Mouse (Mus musculus): ENCODE measurements around the gene Nfia. TPM values are rescaled to one million over a fixed set of nuclear protein-coding genes. Genes with fewer than 3 reads are reported as not detected.

Gene Nfia
- polyA plus RNA-seq, 2 experiments = 51.9 to 71.2 TPM

GRCm38 (mm10) chr4:98040179-98040578 is 267.6 kb downstream of the Nfia start:
- Histone ChIP-seq H3K4me3 (replicated peaks; ENCODE audit: low read length) (no peak overlapping the region), H3K4me1 (ENCODE audit: control insufficient read depth, insufficient read depth, low read length) (no peaks in the 10 kb centered on the region), H3K9ac (ENCODE audit: low read depth, low read length, severe bottlenecking) (no peak overlapping the region), H3K36me3 (ENCODE audit: control insufficient read depth, insufficient read depth, low read length) (peaks cover 11% of the 10 kb centered on the region), H3K27me3 (ENCODE audit: control insufficient read depth, insufficient read depth, low read length) (no peaks in the 10 kb centered on the region), H3K4me2 (replicated peaks; ENCODE audit: low read depth, low read length, severe bottlenecking) (no peak overlapping the region), H3K9me3 (ENCODE audit: control insufficient read depth, low read length) (no peaks in the 10 kb centered on the region), H3K27ac (replicated peaks; ENCODE audit: low read depth, low read length) (no peak overlapping the region)
- DNase-seq (ENCODE audit: low spot score) = no peak
- ATAC-seq (ENCODE audit: low FRiP score, low read depth) = no peak
- TF ChIP-seq POLR2A (IDR thresholded peaks at IDR 0.05; ENCODE audit: borderline replicate concordance, extremely low read depth, insufficient read depth, insufficient read length) = no peak
- 87% methylated on average over 7 of the region's 7 CpGs for WGBS

GRCm38 (mm10) chr4:98044611-98045010 is 272.1 kb downstream of the Nfia start:
- Histone ChIP-seq H3K9me3 (ENCODE audit: control insufficient read depth, low read length) (no peaks in the 10 kb centered on the region), H3K9ac (ENCODE audit: low read depth, low read length, severe bottlenecking) (no peak overlapping the region), H3K27ac (replicated peaks; ENCODE audit: low read depth, low read length) (no peak overlapping the region), H3K27me3 (ENCODE audit: control insufficient read depth, insufficient read depth, low read length) (no peaks in the 10 kb centered on the region), H3K4me1 (ENCODE audit: control insufficient read depth, insufficient read depth, low read length) (peaks cover 6% of the 10 kb centered on the region), H3K36me3 (ENCODE audit: control insufficient read depth, insufficient read depth, low read length) (peaks cover 11% of the 10 kb centered on the region), H3K4me3 (replicated peaks; ENCODE audit: low read length) (no peak overlapping the region), H3K4me2 (replicated peaks; ENCODE audit: low read depth, low read length, severe bottlenecking) (no peak overlapping the region)
- no peak for TF ChIP-seq POLR2A (IDR thresholded peaks at IDR 0.05; ENCODE audit: borderline replicate concordance, extremely low read depth, insufficient read depth, insufficient read length)
- DNase-seq (ENCODE audit: low spot score) = no peak
- no peak for ATAC-seq (ENCODE audit: low FRiP score, low read depth)
- 88% methylated on average over 8 of the region's 8 CpGs for WGBS

- no peak for TF ChIP-seq POLR2A (IDR thresholded peaks at IDR 0.05; ENCODE audit: borderline replicate concordance, extremely low read depth, insufficient read depth, insufficient read length)
- Histone ChIP-seq H3K27ac (replicated peaks; ENCODE audit: low read depth, low read length) (no peak overlapping the region), H3K36me3 (ENCODE audit: control insufficient read depth, insufficient read depth, low read length) (peaks cover 11% of the 10 kb centered on the region), H3K4me3 (replicated peaks; ENCODE audit: low read length) (no peak overlapping the region), H3K27me3 (ENCODE audit: control insufficient read depth, insufficient read depth, low read length) (no peaks in the 10 kb centered on the region), H3K9me3 (ENCODE audit: control insufficient read depth, low read length) (no peaks in the 10 kb centered on the region), H3K9ac (ENCODE audit: low read depth, low read length, severe bottlenecking) (no peak overlapping the region), H3K4me2 (replicated peaks; ENCODE audit: low read depth, low read length, severe bottlenecking) (no peak overlapping the region), H3K4me1 (ENCODE audit: control insufficient read depth, insufficient read depth, low read length) (peaks cover 21% of the 10 kb centered on the region)
- no peak for ATAC-seq (ENCODE audit: low FRiP score, low read depth)
- no peak for DNase-seq (ENCODE audit: low spot score)
Observed at GRCm38 (mm10) chr4:98047369-98047768, 274.8 kb downstream of the Nfia start.

GRCm38 (mm10) chr4:98049584-98049983 is 277.1 kb downstream of the Nfia start:
- H3K9me3 ChIP-seq (ENCODE audit: control insufficient read depth, low read length) = no peaks in the 10 kb centered on the region
- no peak overlapping the region for H3K4me3 ChIP-seq (replicated peaks; ENCODE audit: low read length)
- no peaks in the 10 kb centered on the region for H3K27me3 ChIP-seq (ENCODE audit: control insufficient read depth, insufficient read depth, low read length)
- TF ChIP-seq POLR2A (IDR thresholded peaks at IDR 0.05; ENCODE audit: borderline replicate concordance, extremely low read depth, insufficient read depth, insufficient read length) = no peak
- WGBS = 17% methylated on average over 7 of the region's 7 CpGs
- H3K4me1 ChIP-seq (ENCODE audit: control insufficient read depth, insufficient read depth, low read length) = peaks cover 21% of the 10 kb centered on the region
- DNase-seq (ENCODE audit: low spot score) = no peak
- ATAC-seq (ENCODE audit: low FRiP score, low read depth) = no peak
- no peak overlapping the region for H3K9ac ChIP-seq (ENCODE audit: low read depth, low read length, severe bottlenecking)
- H3K27ac ChIP-seq (replicated peaks; ENCODE audit: low read depth, low read length) = no peak overlapping the region
- H3K4me2 ChIP-seq (replicated peaks; ENCODE audit: low read depth, low read length, severe bottlenecking) = no peak overlapping the region
- peaks cover 10% of the 10 kb centered on the region; the same call in 1 of the 2 replicates for H3K36me3 ChIP-seq (ENCODE audit: control insufficient read depth, insufficient read depth, low read length)

GRCm38 (mm10) chr4:98050003-98050620 is 277.6 kb downstream of the Nfia start:
- no peak for DNase-seq (ENCODE audit: low spot score)
- H3K4me1 ChIP-seq (ENCODE audit: control insufficient read depth, insufficient read depth, low read length) = peaks cover 21% of the 10 kb centered on the region
- no peak overlapping the region for H3K4me3 ChIP-seq (replicated peaks; ENCODE audit: low read length)
- no peak overlapping the region for H3K4me2 ChIP-seq (replicated peaks; ENCODE audit: low read depth, low read length, severe bottlenecking)
- no peak overlapping the region for H3K27ac ChIP-seq (replicated peaks; ENCODE audit: low read depth, low read length)
- peak; percentile 47; the same call in 1 of the 2 replicates for ATAC-seq (ENCODE audit: low FRiP score, low read depth)
- no peak for TF ChIP-seq POLR2A (IDR thresholded peaks at IDR 0.05; ENCODE audit: borderline replicate concordance, extremely low read depth, insufficient read depth, insufficient read length)
- H3K27me3 ChIP-seq (ENCODE audit: control insufficient read depth, insufficient read depth, low read length) = no peaks in the 10 kb centered on the region
- WGBS = 37% methylated on average over 8 of the region's 8 CpGs
- H3K9ac ChIP-seq (ENCODE audit: low read depth, low read length, severe bottlenecking) = no peak overlapping the region
- H3K36me3 ChIP-seq (ENCODE audit: control insufficient read depth, insufficient read depth, low read length) = peaks cover 10% of the 10 kb centered on the region; the same call in 1 of the 2 replicates
- no peaks in the 10 kb centered on the region for H3K9me3 ChIP-seq (ENCODE audit: control insufficient read depth, low read length)

Data from limb, embryonic 14.5 days (tissue).